Mouse (Mus musculus): ENCODE measurements around the gene Als2cr12.
"Not testable (repeated sequence)": the region's sequence is repeated elsewhere in the genome, so short reads cannot be mapped to it uniquely, and the experiment has no call there.

The Als2cr12 gene

GRCm38 (mm10) chr1:58719356-58719945 lies 23.7 kb upstream of the Als2cr12 start:
- in situ Hi-C loops (cut with MboI): no loop called here

GRCm38 (mm10) chr1:58717589-58718270 lies 21.9 kb upstream of the Als2cr12 start:
- in situ Hi-C loops (cut with MboI): no loop called here

- in situ Hi-C loops (cut with MboI): no loop called here
Observed at GRCm38 (mm10) chr1:58716883-58717220, 21.1 kb upstream of the Als2cr12 start.

GRCm38 (mm10) chr1:58716162-58716882 lies 20.5 kb upstream of the Als2cr12 start:
- in situ Hi-C loops (cut with MboI): no loop called here

GRCm38 (mm10) chr1:58715536-58715935 lies 19.7 kb upstream of the Als2cr12 start:
- in situ Hi-C loops (cut with MboI): no loop called here

GRCm38 (mm10) chr1:58714361-58714760 lies 18.6 kb upstream of the Als2cr12 start:
- in situ Hi-C loops (cut with MboI): no loop called here

- in situ Hi-C loops (cut with MboI): no loop called here
Observed at GRCm38 (mm10) chr1:58713893-58714231, 18.1 kb upstream of the Als2cr12 start.

- in situ Hi-C loops (cut with MboI): no loop called here
Observed at GRCm38 (mm10) chr1:58713081-58713892, 17.5 kb upstream of the Als2cr12 start.

- in situ Hi-C loops (cut with MboI): no loop called here
Observed at GRCm38 (mm10) chr1:58712076-58713061, 16.6 kb upstream of the Als2cr12 start.

GRCm38 (mm10) chr1:58711365-58712016 lies 15.7 kb upstream of the Als2cr12 start, which contains the start of gene Cflar:
Gene Cflar, plus strand, starts transcription at chr1:58711508.
- in situ Hi-C loops (cut with MboI): no loop called here

- in situ Hi-C loops (cut with MboI): no loop called here
Observed at GRCm38 (mm10) chr1:58710711-58711364, 15.0 kb upstream of the Als2cr12 start.

GRCm38 (mm10) chr1:58710043-58710442 lies 14.3 kb upstream of the Als2cr12 start:
- in situ Hi-C loops (cut with MboI): not testable (repeated sequence)

GRCm38 (mm10) chr1:58700580-58701162 lies 4.9 kb upstream of the Als2cr12 start:
- in situ Hi-C loops (cut with MboI): not testable (repeated sequence)

- in situ Hi-C loops (cut with MboI): no loop called here
Observed at GRCm38 (mm10) chr1:58699988-58700387, 4.2 kb upstream of the Als2cr12 start.

GRCm38 (mm10) chr1:58698781-58699180 lies 3.0 kb upstream of the Als2cr12 start:
- in situ Hi-C loops (cut with MboI): no loop called here

GRCm38 (mm10) chr1:58697607-58698006 lies 1.8 kb upstream of the Als2cr12 start:
- in situ Hi-C loops (cut with MboI): not testable (repeated sequence)

- in situ Hi-C loops (cut with MboI): no loop called here
Observed at GRCm38 (mm10) chr1:58693696-58694095, 2.1 kb downstream of the Als2cr12 start.

- in situ Hi-C loops (cut with MboI): not testable (repeated sequence)
Observed at GRCm38 (mm10) chr1:58691718-58692117, 4.1 kb downstream of the Als2cr12 start.

GRCm38 (mm10) chr1:58690834-58691488 lies 4.8 kb downstream of the Als2cr12 start:
- in situ Hi-C loops (cut with MboI): not testable (repeated sequence)

Data from mature B cell (primary cell).